Comparison of ENCODE assay signal across 14 mouse cellular contexts in the genomic region with DNA sequence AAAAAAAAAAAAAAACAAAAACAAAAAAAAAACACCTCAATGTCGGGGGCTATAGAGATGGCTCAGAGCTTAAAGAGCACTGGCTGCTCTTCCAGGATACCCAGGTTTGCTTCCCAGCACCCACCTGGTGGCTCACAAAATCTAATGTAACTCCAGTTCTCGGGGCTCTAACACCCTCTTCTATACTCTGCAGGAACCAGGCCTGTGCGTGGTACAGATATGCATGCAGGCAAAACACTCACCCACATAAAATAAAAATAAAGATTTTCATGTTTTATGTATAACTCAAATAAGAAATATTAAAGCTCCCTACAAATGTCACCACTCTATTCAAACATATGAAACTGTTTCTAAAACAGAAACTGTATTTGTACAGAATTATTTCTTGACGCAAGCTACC.
"Had no signal": no experiment of that assay in that cellular context is flagged by ENCODE, and none has a peak within 500 bp of the region (broad histone marks: within the 10 kb centered on the region; RNA-seq: fewer than 3 reads in every experiment).

No protein-coding gene starts in this region.

- ATAC-seq: hindbrain, postnatal 0 days; intestine, embryonic 16.5 days had no signal

- DNase-seq: gastrocnemius, adult 2 months; gastrocnemius, postnatal 10 days; gastrocnemius, postnatal 25 days; heart, adult 18-20 months; heart, postnatal 14 days; heart, postnatal 36 days; kidney, adult 11 months; kidney, adult 2 months; kidney, adult 9 months; kidney, postnatal 14 days; kidney, postnatal 36 days; liver had no signal
